Mouse (Mus musculus) MEL (cell line): ENCODE measurements around the gene Nrsn1. TPM values are rescaled to one million over a fixed set of nuclear protein-coding genes. Genes with fewer than 3 reads are reported as not detected.

ENCODE experiments used
- DNase-seq: peaks from one replicate; pipeline ENCODE4 v3.0.0; 2011; ENCODE audit warnings: low read depth, low spot score
- H3K27ac ChIP-seq: 2 replicates; pipeline ENCODE4 v1.5.1; 2012; ENCODE audit warnings: low read depth, mild to moderate bottlenecking, control low read depth, low read length, moderate library complexity; ENCODE audit not compliant: control insufficient read depth
- H3K27me3 ChIP-seq, 2 experiments: fragments of 150-350 bp in 1 of 2; sonication (generic) in 1 of 2; 2 replicates each; pipeline ENCODE4 v1.6.1; 2012; ENCODE audit warnings: low read length in 2 of 2, mild to moderate bottlenecking in 2 of 2, improper control_type of control experiment in 1 of 2, moderate library complexity in 1 of 2; ENCODE audit not compliant: insufficient read depth in 2 of 2, control insufficient read depth in 1 of 2
- H3K36me3 ChIP-seq, 2 experiments: 2 replicates each; pipeline ENCODE4 v1.6.1; 2012 to 2014; ENCODE audit warnings: low read length in 2 of 2, improper control_type of control experiment in 1 of 2, inconsistent platforms in 1 of 2, mild to moderate bottlenecking in 1 of 2; ENCODE audit not compliant: insufficient read depth in 2 of 2, control insufficient read depth in 1 of 2
- H3K4me1 ChIP-seq, 2 experiments: fragments of 150-350 bp in 1 of 2; sonication (generic) in 1 of 2; 2 replicates each; pipeline ENCODE4 v1.6.1; 2012; ENCODE audit warnings: low read length in 2 of 2, improper control_type of control experiment in 1 of 2, mild to moderate bottlenecking in 1 of 2; ENCODE audit not compliant: insufficient read depth in 2 of 2, control insufficient read depth in 1 of 2
- H3K4me3 ChIP-seq, 2 experiments: fragments of 150-350 bp in 1 of 2; sonication (generic) in 1 of 2; 2 replicates each; pipeline ENCODE4 v1.5.1; 2012; ENCODE audit warnings: low read depth in 2 of 2, low read length in 2 of 2, mild to moderate bottlenecking in 2 of 2, moderate library complexity in 2 of 2, control low read depth in 1 of 2, improper control_type of control experiment in 1 of 2; ENCODE audit not compliant: control insufficient read depth in 1 of 2, insufficient read depth in 1 of 2
- H3K79me2 ChIP-seq: 2 replicates; pipeline ENCODE4 v1.6.1; 2012; ENCODE audit warnings: mild to moderate bottlenecking, low read length, moderate library complexity; ENCODE audit not compliant: control insufficient read depth, poor library complexity, insufficient read depth
- H3K9ac ChIP-seq: 2 replicates; pipeline ENCODE4 v1.6.1; 2012; ENCODE audit warnings: low read depth, mild to moderate bottlenecking, control low read depth, low read length, moderate library complexity; ENCODE audit not compliant: control insufficient read depth, poor library complexity, severe bottlenecking
- H3K9me3 ChIP-seq: fragments of 150-350 bp; sonication (generic); replicated peaks from 2 replicates; pipeline ENCODE4 v1.6.1; 2012; ENCODE audit warnings: mild to moderate bottlenecking, low read length, improper control_type of control experiment, moderate library complexity; ENCODE audit not compliant: insufficient read depth
- BHLHE40 ChIP-seq: IDR thresholded peaks from 2 replicates; pipeline ENCODE4 v1.6.1; 2012; ENCODE audit warnings: low read depth, mild to moderate bottlenecking, inconsistent platforms, low read length, improper control_type of control experiment, borderline replicate concordance
- CHD1 ChIP-seq: IDR thresholded peaks from 2 replicates; pipeline ENCODE4 v1.6.1; 2012; ENCODE audit warnings: low read depth, mild to moderate bottlenecking, inconsistent platforms, low read length, improper control_type of control experiment
- CHD2 ChIP-seq: IDR thresholded peaks from 2 replicates; pipeline ENCODE4 v1.6.1; 2011; ENCODE audit warnings: low read length, improper control_type of control experiment
- CTCF ChIP-seq, 3 experiments: IDR thresholded peaks in 2 of 3; conservative IDR thresholded peaks in 1 of 3; 2 replicates each; pipeline ENCODE4 v1.5.1; 2011 to 2012; ENCODE audit warnings: low read length in 3 of 3, low read depth in 2 of 3, mild to moderate bottlenecking in 2 of 3, improper control_type of control experiment in 1 of 3, inconsistent platforms in 1 of 3, mixed read lengths in 1 of 3, moderate library complexity in 1 of 3; ENCODE audit not compliant: control insufficient read depth in 1 of 3, insufficient read depth in 1 of 3, poor library complexity in 1 of 3, severe bottlenecking in 1 of 3
- E2F4 ChIP-seq: IDR thresholded peaks from 2 replicates; pipeline ENCODE4 v1.6.1; 2011; ENCODE audit warnings: low read depth, low read length, improper control_type of control experiment, borderline replicate concordance
- ELF1 ChIP-seq: IDR thresholded peaks from 2 replicates; pipeline ENCODE4 v1.6.1; 2014; ENCODE audit warnings: low read depth, mild to moderate bottlenecking, inconsistent platforms, low read length, improper control_type of control experiment, moderate library complexity
- EP300 ChIP-seq, 2 experiments: IDR thresholded peaks; 2 replicates each; pipeline ENCODE4 v1.6.1; 2011; ENCODE audit warnings: improper control_type of control experiment in 2 of 2, low read length in 2 of 2, low read depth in 1 of 2, mild to moderate bottlenecking in 1 of 2
- ETS1 ChIP-seq: IDR thresholded peaks from 2 replicates; pipeline ENCODE4 v1.6.1; 2012; ENCODE audit warnings: low read depth, mild to moderate bottlenecking, inconsistent platforms, low read length, improper control_type of control experiment, moderate library complexity
- HCFC1 ChIP-seq: IDR thresholded peaks from 2 replicates; pipeline ENCODE4 v1.6.1; 2012; ENCODE audit warnings: low read depth, mild to moderate bottlenecking, inconsistent platforms, low read length, improper control_type of control experiment, moderate library complexity
- JUND ChIP-seq: IDR thresholded peaks from 2 replicates; pipeline ENCODE4 v1.6.1; 2011; ENCODE audit warnings: low read depth, mild to moderate bottlenecking, improper control_type of control experiment, low read length
- MAZ ChIP-seq: IDR thresholded peaks from 2 replicates; pipeline ENCODE4 v1.6.1; 2012; ENCODE audit warnings: low read depth, mild to moderate bottlenecking, inconsistent platforms, low read length, improper control_type of control experiment
- MEF2A ChIP-seq: IDR thresholded peaks from 2 replicates; pipeline ENCODE4 v1.6.1; 2014; ENCODE audit warnings: low read depth, mild to moderate bottlenecking, inconsistent platforms, low read length, improper control_type of control experiment; ENCODE audit not compliant: poor library complexity, insufficient replicate concordance, severe bottlenecking; ENCODE audit errors: extremely low read depth
- MYC ChIP-seq: IDR thresholded peaks from 2 replicates; pipeline ENCODE4 v1.6.1; 2011; ENCODE audit warnings: low read depth, mild to moderate bottlenecking, low read length, improper control_type of control experiment, moderate library complexity
- POLR2AphosphoS2 ChIP-seq: IDR thresholded peaks from 2 replicates; pipeline ENCODE4 v1.6.1; 2011; ENCODE audit warnings: low read length, improper control_type of control experiment
- RAD21 ChIP-seq: IDR thresholded peaks from 2 replicates; pipeline ENCODE4 v1.6.1; 2011; ENCODE audit warnings: mild to moderate bottlenecking, low read depth, low read length, improper control_type of control experiment
- SIN3A ChIP-seq: IDR thresholded peaks from 2 replicates; pipeline ENCODE4 v1.6.1; 2012; ENCODE audit warnings: low read length, improper control_type of control experiment, inconsistent platforms
- SMC3 ChIP-seq: IDR thresholded peaks from 2 replicates; pipeline ENCODE4 v1.6.1; 2011; ENCODE audit warnings: low read depth, low read length, improper control_type of control experiment
- TAL1 ChIP-seq: IDR thresholded peaks from 2 replicates; pipeline ENCODE4 v1.6.1; 2012; ENCODE audit warnings: mild to moderate bottlenecking, inconsistent platforms, low read length, moderate library complexity, mixed read lengths
- USF2 ChIP-seq, 2 experiments: IDR thresholded peaks; 2 replicates each; pipeline ENCODE4 v1.6.1; 2011 to 2012; ENCODE audit warnings: improper control_type of control experiment in 2 of 2, low read length in 2 of 2, borderline replicate concordance in 1 of 2, inconsistent platforms in 1 of 2, low read depth in 1 of 2, mild to moderate bottlenecking in 1 of 2; ENCODE audit not compliant: insufficient read depth in 1 of 2
- ZKSCAN1 ChIP-seq: IDR thresholded peaks from 2 replicates; pipeline ENCODE4 v1.6.1; 2012; ENCODE audit warnings: low read depth, mild to moderate bottlenecking, inconsistent platforms, low read length, improper control_type of control experiment, moderate library complexity
- polyA plus RNA-seq, 2 experiments: library from polyadenylated mRNA; stranded (reverse) in 1 of 2; unstranded in 1 of 2; fragments of >175 nt in 1 of 2; fragments of >200 nt in 1 of 2; gene quantifications; 2 replicates each; pipeline versions ENCODE4 v1.2.1 to v1.2.4; 2012; ENCODE audit warnings: low replicate concordance in 2 of 2, low read depth in 1 of 2; ENCODE audit not compliant: insufficient read length in 2 of 2, insufficient read depth in 1 of 2, missing spikeins in 1 of 2
- total RNA-seq: library from RNA; depleted of rRNA; stranded (reverse); fragments of 300-350 nt; gene quantifications from 2 replicates; pipeline ENCODE4 v1.2.3, GENCODE M21; 2012

The Nrsn1 gene
- total and polyA plus RNA-seq, 3 experiments, result not detected

DNA sequence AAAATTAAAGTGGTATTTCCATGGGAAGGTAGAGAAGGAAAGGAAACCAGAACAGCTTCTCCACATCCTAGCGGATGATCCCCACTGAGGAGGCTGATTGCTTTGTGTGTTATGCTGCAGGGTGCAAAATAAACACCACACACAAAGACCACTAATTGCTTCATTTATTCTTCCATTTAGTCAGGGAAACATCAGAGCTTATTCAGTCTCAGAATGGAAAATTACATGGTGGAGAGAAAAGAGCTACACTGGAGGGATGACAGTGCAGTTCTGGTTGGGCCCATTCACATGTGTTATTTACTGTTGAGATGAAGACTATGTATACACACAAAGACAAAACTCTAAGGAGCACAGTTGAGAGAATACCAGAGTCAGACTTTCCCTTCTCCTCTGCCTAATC, 18.4 kb downstream of the Nrsn1 start:
- Histone ChIP-seq H3K9me3 (no peaks in the 10 kb centered on the region), H3K4me1 (no peaks in the 10 kb centered on the region), H3K79me2 (no peaks in the 10 kb centered on the region), H3K27ac (no peak overlapping the region), H3K36me3 (no peaks in the 10 kb centered on the region), H3K4me3 (no peak overlapping the region), H3K27me3 (no peaks in the 10 kb centered on the region), H3K9ac (no peak overlapping the region)
- TF ChIP-seq ZKSCAN1 (no peak), E2F4 (no peak), TAL1 (no peak), MYC (no peak), CHD1 (no peak), SMC3 (no peak), BHLHE40 (no peak), POLR2AphosphoS2 (no peak), MAZ (no peak), MEF2A (no peak), SIN3A (no peak), CTCF (IDR thresholded peaks at IDR 0.05 in 2 of 3, conservative IDR thresholded peaks at IDR 0.05 in 1 of 3; ENCODE audit: control insufficient read depth in 1 of 3, insufficient read depth in 1 of 3, low read depth in 2 of 3, low read length in 3 of 3, poor library complexity in 1 of 3, severe bottlenecking in 1 of 3) (no peak), ELF1 (no peak), JUND (no peak), ETS1 (no peak)
- no peak for DNase-seq

DNA sequence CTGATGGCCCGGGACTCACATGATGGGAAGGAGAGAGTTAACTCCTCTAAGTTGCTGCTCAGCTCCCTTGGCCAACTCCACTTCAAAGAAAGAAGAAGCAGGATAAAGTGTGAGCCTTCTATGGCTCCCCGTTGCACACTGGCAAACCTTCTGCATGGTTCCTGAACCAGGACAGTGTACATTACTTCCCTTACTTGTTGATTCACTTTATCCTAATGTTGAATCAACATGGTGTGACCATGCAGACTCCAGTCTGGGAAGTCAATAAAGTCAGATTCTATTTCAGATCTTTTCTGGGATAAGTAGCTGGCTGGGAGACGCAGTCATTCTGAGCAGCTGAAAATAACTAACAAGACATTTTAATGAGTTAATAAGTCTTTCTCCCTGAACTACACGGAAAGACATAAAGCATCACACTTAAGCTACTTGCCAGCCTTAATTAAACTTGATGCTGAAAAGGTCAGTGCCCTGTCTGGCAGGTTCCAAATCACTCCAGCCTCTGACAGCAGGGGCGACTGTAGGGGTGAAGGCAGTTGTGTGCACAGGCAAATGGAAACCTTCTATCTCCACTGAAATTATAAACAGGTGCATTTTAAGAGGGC, 50.0 kb downstream of the Nrsn1 start:
- H3K9me3 ChIP-seq, result no peaks in the 10 kb centered on the region
- H3K27ac ChIP-seq, result no peak overlapping the region
- no peak for DNase-seq
- no peak for TF ChIP-seq E2F4
- no peak for TF ChIP-seq MEF2A
- no peak for TF ChIP-seq TAL1
- TF ChIP-seq CHD2, result no peak
- TF ChIP-seq HCFC1, result no peak
- TF ChIP-seq ZKSCAN1, result no peak
- TF ChIP-seq SIN3A, result no peak
- no peak for TF ChIP-seq EP300 (IDR thresholded peaks at IDR 0.05; ENCODE audit: low read depth in 1 of 2, low read length in 2 of 2)
- TF ChIP-seq USF2 (IDR thresholded peaks at IDR 0.05; ENCODE audit: borderline replicate concordance in 1 of 2, insufficient read depth in 1 of 2, low read depth in 1 of 2, low read length in 2 of 2), result no peak
- no peak for TF ChIP-seq CHD1
- TF ChIP-seq RAD21, result no peak
- H3K36me3 ChIP-seq, result no peaks in the 10 kb centered on the region
- H3K4me1 ChIP-seq, result no peaks in the 10 kb centered on the region
- no peaks in the 10 kb centered on the region for H3K27me3 ChIP-seq
- H3K79me2 ChIP-seq, result no peaks in the 10 kb centered on the region
- no peak overlapping the region for H3K9ac ChIP-seq
- H3K4me3 ChIP-seq, result no peak overlapping the region
